ENCODE assay signal across 9 mouse cellular contexts in genomic region chr2:156307261-156307660, GRCm38 (mm10). TPM values are rescaled to one million over a fixed set of nuclear protein-coding genes. Genes with fewer than 3 reads are reported as not detected.
DNase-seq lines count a peak whose midpoint lies in the region; ATAC-seq and TF ChIP-seq lines count a peak whose summit lies in the region.
"Had no signal": no experiment of that assay in that cellular context is flagged by ENCODE, and none has a peak within 500 bp of the region (broad histone marks: within the 10 kb centered on the region; RNA-seq: fewer than 3 reads in every experiment).

No protein-coding gene starts in this region.

- no peaks in the 10 kb centered on the region for H3K27me3 ChIP-seq in liver, adult 2 months (ENCODE audit: control insufficient read depth, insufficient read depth, low read length)
- no peaks in the 10 kb centered on the region for H3K27me3 ChIP-seq in liver, embryonic 12.5 days (replicated peaks)

- no peak overlapping the region for H3K9ac ChIP-seq in liver, adult 2 months (ENCODE audit: low read depth, low read length)
- H3K9ac ChIP-seq in liver, embryonic 12.5 days, result no peak overlapping the region

- peak; percentile 69 for TF ChIP-seq CTCF in liver, adult 2 months (IDR thresholded peaks at IDR 0.05; ENCODE audit: low read depth, low read length)
- TF ChIP-seq CTCF in bone marrow, adult 2 months (IDR thresholded peaks at IDR 0.05; ENCODE audit: control insufficient read depth, insufficient read depth, low read length), result peak; percentile 72

- H3K36me3 ChIP-seq in liver, adult 2 months (ENCODE audit: control insufficient read depth, insufficient read depth, low read length), result peaks cover 12% of the 10 kb centered on the region
- peaks cover 38% of the 10 kb centered on the region for H3K36me3 ChIP-seq in liver, embryonic 12.5 days

- peak; percentile 36 to 37 for DNase-seq in cerebellum, postnatal 14 days
- no peak for DNase-seq in cerebellum, adult 9-11 months
- DNase-seq in liver, adult 2 months (ENCODE audit: extremely low read depth, low read depth, low spot score), result peak; percentile 94
- DNase-seq in lung, postnatal 14 days, result peak; percentile 17
- DNase-seq in layer of hippocampus, adult 11-12 months (ENCODE audit: low spot score), result no peak
- no peak for DNase-seq in gastrocnemius, postnatal 36 days
- DNase-seq: thymus, adult 2 months had no signal

- no peak overlapping the region for H3K27ac ChIP-seq in liver, adult 2 months (replicated peaks; ENCODE audit: insufficient read depth, low read depth, low read length)
- no peak overlapping the region for H3K27ac ChIP-seq in liver, embryonic 12.5 days
- H3K27ac ChIP-seq in bone marrow, adult 2 months (ENCODE audit: control insufficient read depth, insufficient read depth, low read depth, low read length, poor library complexity), result no peak overlapping the region

- no peaks in the 10 kb centered on the region for H3K9me3 ChIP-seq in liver, embryonic 12.5 days (replicated peaks)

- no peak overlapping the region for H3K4me3 ChIP-seq in liver, adult 2 months (ENCODE audit: insufficient read depth, low read depth, low read length)
- H3K4me3 ChIP-seq in liver, embryonic 12.5 days, result no peak overlapping the region
- no peak overlapping the region for H3K4me3 ChIP-seq in bone marrow, adult 2 months (replicated peaks; ENCODE audit: control insufficient read depth, low read depth, low read length)

- H3K4me1 ChIP-seq in liver, adult 2 months (ENCODE audit: control insufficient read depth, insufficient read depth, low read length), result peaks cover 10% of the 10 kb centered on the region
- peaks cover 17% of the 10 kb centered on the region for H3K4me1 ChIP-seq in liver, embryonic 12.5 days
- no peaks in the 10 kb centered on the region for H3K4me1 ChIP-seq in bone marrow, adult 2 months (ENCODE audit: control insufficient read depth, insufficient read depth, low read length)

- H3K79me2 ChIP-seq in liver, adult 2 months (ENCODE audit: control insufficient read depth, insufficient read depth, low read length), result no peaks in the 10 kb centered on the region

- no peak for TF ChIP-seq POLR2A in liver, adult 2 months (IDR thresholded peaks at IDR 0.05; ENCODE audit: extremely low read depth, insufficient read depth, low read length)
- no peak for TF ChIP-seq POLR2A in bone marrow, adult 2 months (IDR thresholded peaks at IDR 0.05; ENCODE audit: borderline replicate concordance, control insufficient read depth, low read depth, low read length)

- H3K4me2 ChIP-seq in liver, embryonic 12.5 days, result no peak overlapping the region

- no peak for ATAC-seq in liver, embryonic 12.5 days

- WGBS in liver, adult 2 months, result 22% methylated on average over 5 of the region's 5 CpGs
- 67% methylated on average over 5 of the region's 5 CpGs for WGBS in liver, embryonic 12.5 days (ENCODE audit: insufficient replicate concordance)
- 66% methylated on average over 5 of the region's 5 CpGs for WGBS in bone marrow, adult 2 months

- intact Hi-C loops in gastrocnemius, postnatal 36 days (cut with DNase I), result no loop called here

RNA-seq across cellular contexts. Expression of gene Cnbd2, which starts 4.8 kb away (rescaled TPM):
- total RNA-seq in liver, adult 2 months (2014; rRNA removed), result 0.67 and 1.0 TPM in 2 replicates
- 0.40 and 0.62 TPM in 2 replicates for polyA plus RNA-seq in liver, adult 2 months (2012; rRNA removed)
- polyA plus RNA-seq in liver, embryonic 12.5 days (2016; fragmentation: Nextera tagmentation; extraction: Ambion mirVana), result 2.0 TPM in 2 replicates
- polyA plus RNA-seq in bone marrow, adult 2 months (2011; ENCODE audit: insufficient read depth, insufficient read length, low replicate concordance, missing spikeins), result 2.6 and 5.4 TPM in 2 replicates
- 1 to 10 TPM in 1 of 2 experiments, under 1 TPM in 1; 0.54 to 1.1 TPM for total RNA-seq in gastrocnemius, postnatal 36 days (2021)

RNA-seq across cellular contexts. Expression of gene Scand1, which starts 5.2 kb away (rescaled TPM):
- total RNA-seq in liver, adult 2 months (2014; rRNA removed), result 31.1 and 34.3 TPM in 2 replicates
- polyA plus RNA-seq in liver, adult 2 months (2012; rRNA removed), result 65.9 and 81.5 TPM in 2 replicates
- 57.4 and 65.1 TPM in 2 replicates for polyA plus RNA-seq in liver, embryonic 12.5 days (2016; fragmentation: Nextera tagmentation; extraction: Ambion mirVana)
- 61.6 and 84.9 TPM in 2 replicates for polyA plus RNA-seq in bone marrow, adult 2 months (2011; ENCODE audit: insufficient read depth, insufficient read length, low replicate concordance, missing spikeins)
- total RNA-seq in gastrocnemius, postnatal 36 days (2021), result 10 to 100 TPM; 51.6 to 57.5 TPM

Comparison
In these comparisons a context has a peak if more than half of its experiments do, and no peak if none do; other contexts are left out.
1. DNase-seq: peak in cerebellum, postnatal 14 days (2 of 2), liver, adult 2 months (single experiment) and lung, postnatal 14 days (single experiment); none in cerebellum, adult 9-11 months (single experiment), layer of hippocampus, adult 11-12 months (single experiment) and gastrocnemius, postnatal 36 days (0 of 2).